Mouse (Mus musculus) brain, adult 10 weeks (tissue): ENCODE data around the gene Ankfy1. TPM values are rescaled to one million over a fixed set of nuclear protein-coding genes. Genes with fewer than 3 reads are reported as not detected.

Experiments used
- polyA plus RNA-seq: library from polyadenylated mRNA; stranded (reverse); fragments of 350-450 nt; fragmentation: Illumina TruSeq; extraction: RNeasy Lipid Tissue Mini Kit (QIAGEN cat#74804); gene quantifications from one replicate; pipeline ENCODE4 v1.2.3, GENCODE M21; 2015; ENCODE audit warnings: low read depth, low replicate concordance

Gene Ankfy1
- polyA plus RNA-seq = 20.8 TPM

GRCm38 (mm10) chr11:72689551-72690510, at the start of gene Ankfy1:
Ankfy1 (plus strand) TSS chr11:72690006.

DNA sequence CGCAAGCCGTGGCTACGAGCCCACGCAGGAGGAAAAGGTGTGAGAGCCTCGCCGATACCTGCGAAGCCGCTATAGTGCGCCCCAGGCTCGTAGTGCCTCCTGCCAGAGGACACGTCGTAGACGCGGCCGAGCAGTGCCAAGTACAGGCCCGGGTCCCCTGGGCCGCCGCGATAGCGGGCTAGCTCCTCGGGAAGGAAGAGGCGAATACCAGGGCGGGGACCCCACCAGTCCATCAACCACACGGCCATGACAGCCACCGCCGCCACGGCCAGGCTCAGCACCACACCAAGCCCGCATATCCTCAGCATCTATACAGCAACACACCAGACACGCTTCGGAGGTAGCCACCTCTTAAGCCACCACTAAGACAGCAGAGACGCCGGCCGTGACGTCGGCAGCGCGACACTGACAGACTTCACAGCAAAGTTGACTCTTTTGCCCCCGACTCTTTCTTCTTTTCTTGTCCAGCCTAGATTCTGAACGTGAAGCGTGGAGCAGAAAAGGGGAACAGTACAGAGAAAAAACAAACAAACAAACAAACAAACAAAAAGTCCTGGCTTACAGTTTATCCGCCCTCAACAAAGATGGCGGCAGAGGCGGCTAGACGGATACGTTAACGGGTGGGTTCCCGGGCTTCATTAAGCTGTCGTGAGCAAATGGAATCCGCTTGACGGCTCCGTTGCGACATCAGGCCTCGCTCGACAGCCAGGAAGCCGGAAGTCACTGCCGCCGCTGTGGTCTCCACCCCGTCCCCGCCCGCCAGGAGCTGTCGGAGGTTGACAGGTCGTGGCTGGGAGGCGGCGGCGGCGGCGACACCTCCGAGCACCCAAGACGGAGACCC, 105.9 kb downstream of the Ankfy1 start, which contains the start of the genes Cyb5d2 and Zzef1:
TSS of gene Cyb5d2 (minus strand) at position 688 of the 841 bp plus-strand sequence.
TSS of gene Zzef1 (plus strand) at position 772 of the 841 bp plus-strand sequence.

Other genes starting within 250 kb of the Ankfy1 start
- gene Mybbp1a, start 248.7 kb upstream of the Ankfy1 start, polyA plus RNA-seq = 35.8 TPM
- 48.4 TPM for gene Spns2, start 200.1 kb upstream of the Ankfy1 start, polyA plus RNA-seq
- 0.33 TPM for gene Spns3, start 139.5 kb upstream of the Ankfy1 start, polyA plus RNA-seq
- 50.4 TPM for gene Ube2g1, start 82.7 kb upstream of the Ankfy1 start, polyA plus RNA-seq
- 14.8 TPM for gene Cyb5d2, start 106.1 kb downstream of the Ankfy1 start, polyA plus RNA-seq
- gene Zzef1, start 106.2 kb downstream of the Ankfy1 start, polyA plus RNA-seq = 23.2 TPM